Mouse (Mus musculus): Measurements from ENCODE around the gene Atp2b2. TPM values are rescaled to one million over a fixed set of nuclear protein-coding genes. Genes with fewer than 3 reads are reported as not detected.

Gene Atp2b2
- 0.20 and 0.24 TPM in 2 replicates for polyA plus RNA-seq (2012; rRNA removed)

- no peak for DNase-seq (ENCODE audit: low read depth)
These were observed at the start of gene Atp2b2 for GRCm38 (mm10) chr6:114042332-114042731. TSS of gene Atp2b2 (minus strand) at chr6:114042613.

GRCm38 (mm10) chr6:114089626-114090025 lies 47.2 kb upstream of the Atp2b2 start:
- no peak for DNase-seq (ENCODE audit: low read depth)

GRCm38 (mm10) chr6:114087106-114087505 lies 44.7 kb upstream of the Atp2b2 start:
- no peak for DNase-seq (ENCODE audit: low read depth)

GRCm38 (mm10) chr6:114078556-114078955 lies 36.1 kb upstream of the Atp2b2 start:
- DNase-seq (ENCODE audit: low read depth): no peak

GRCm38 (mm10) chr6:114076560-114076959 lies 34.1 kb upstream of the Atp2b2 start:
- no peak for DNase-seq (ENCODE audit: low read depth)

- no peak for DNase-seq (ENCODE audit: low read depth)
These were observed 33.6 kb upstream of the Atp2b2 start for GRCm38 (mm10) chr6:114076061-114076460.

- DNase-seq (ENCODE audit: low read depth): no peak
These were observed 32.5 kb upstream of the Atp2b2 start for GRCm38 (mm10) chr6:114074929-114075328.

GRCm38 (mm10) chr6:114074256-114074655 lies 31.8 kb upstream of the Atp2b2 start:
- no peak for DNase-seq (ENCODE audit: low read depth)

- no peak for DNase-seq (ENCODE audit: low read depth)
These were observed 29.2 kb upstream of the Atp2b2 start for GRCm38 (mm10) chr6:114071564-114071963.

GRCm38 (mm10) chr6:114063100-114063499 lies 20.7 kb upstream of the Atp2b2 start:
- DNase-seq (ENCODE audit: low read depth): no peak

- DNase-seq (ENCODE audit: low read depth): no peak
These were observed 20.3 kb upstream of the Atp2b2 start for GRCm38 (mm10) chr6:114062688-114063087.

- no peak for DNase-seq (ENCODE audit: low read depth)
These were observed 16.8 kb upstream of the Atp2b2 start for GRCm38 (mm10) chr6:114059206-114059605.

- no peak for DNase-seq (ENCODE audit: low read depth)
These were observed 15.8 kb upstream of the Atp2b2 start for GRCm38 (mm10) chr6:114058030-114058808.

GRCm38 (mm10) chr6:114055311-114055710 lies 12.9 kb upstream of the Atp2b2 start:
- no peak for DNase-seq (ENCODE audit: low read depth)

GRCm38 (mm10) chr6:114044962-114045361 lies 2.5 kb upstream of the Atp2b2 start:
- no peak for DNase-seq (ENCODE audit: low read depth)

GRCm38 (mm10) chr6:114042836-114043235 lies 423 bp upstream of the Atp2b2 start:
- DNase-seq (ENCODE audit: low read depth): no peak

GRCm38 (mm10) chr6:114041911-114042284 lies 515 bp downstream of the Atp2b2 start:
- DNase-seq (ENCODE audit: low read depth): no peak

- DNase-seq (ENCODE audit: low read depth): no peak
These were observed 1.1 kb downstream of the Atp2b2 start for GRCm38 (mm10) chr6:114041097-114041910.

- DNase-seq (ENCODE audit: low read depth): no peak
These were observed 6.7 kb downstream of the Atp2b2 start for GRCm38 (mm10) chr6:114035704-114036103.

GRCm38 (mm10) chr6:114032822-114033221 lies 9.6 kb downstream of the Atp2b2 start:
- no peak for DNase-seq (ENCODE audit: low read depth)

- DNase-seq (ENCODE audit: low read depth): no peak
These were observed 18.6 kb downstream of the Atp2b2 start for GRCm38 (mm10) chr6:114023794-114024193.

GRCm38 (mm10) chr6:114022104-114022503 lies 20.3 kb downstream of the Atp2b2 start:
- no peak for DNase-seq (ENCODE audit: low read depth)

GRCm38 (mm10) chr6:114013801-114014200 lies 28.6 kb downstream of the Atp2b2 start:
- DNase-seq (ENCODE audit: low read depth): no peak
